Mouse (Mus musculus): ENCODE measurements around the gene Zbtb49. TPM values are rescaled to one million over a fixed set of nuclear protein-coding genes. Genes with fewer than 3 reads are reported as not detected.

Zbtb49 gene
- 5.6 and 7.1 TPM in 2 replicates for polyA plus RNA-seq (2012; ENCODE audit: insufficient read depth, insufficient read length, missing spikeins)

DNA sequence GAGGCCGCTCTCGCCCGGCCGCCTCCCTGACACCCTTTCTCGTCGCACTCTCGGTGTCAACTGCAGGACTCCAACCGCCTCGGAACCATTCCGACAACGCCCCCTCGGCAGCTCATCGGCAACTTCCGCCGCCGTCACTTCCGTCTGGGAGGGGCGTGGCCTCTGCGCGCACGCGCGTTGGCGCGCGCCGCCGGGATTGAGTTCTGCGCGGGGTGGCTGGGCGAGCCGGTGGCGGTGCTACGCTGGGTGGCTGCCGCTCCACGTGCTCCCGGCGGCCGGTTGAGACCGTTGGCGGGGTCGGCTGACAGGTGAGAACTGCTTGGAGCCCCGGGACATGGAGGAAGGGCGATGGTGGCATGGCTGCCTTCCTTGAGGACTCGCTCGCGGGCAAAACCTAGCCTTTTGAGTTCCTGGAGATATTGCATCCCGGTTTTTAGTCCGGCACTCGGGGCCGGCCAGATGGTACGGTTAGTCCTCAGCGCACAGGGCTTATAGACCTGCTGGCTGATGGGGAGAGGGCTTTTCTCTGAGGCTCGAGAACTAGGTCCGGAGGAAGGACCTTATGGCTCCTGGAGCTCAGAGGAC, at the start of gene Zbtb49, which contains the start of gene Lyar:
Zbtb49 (minus strand) TSS at position 130 of the 585 bp plus-strand sequence.
Lyar (plus strand) TSS at position 143 of the 585 bp plus-strand sequence.
- Histone ChIP-seq H3K4me1 (ENCODE audit: control insufficient read depth, insufficient read depth, low read length) (peaks cover 2% of the 10 kb centered on the region; the same call in 1 of the 2 replicates), H3K27ac (ENCODE audit: insufficient read depth, low read depth, low read length) (no peak within 1 kb of the TSS), H3K4me3 (ENCODE audit: insufficient read depth, low read length) (peak within 1 kb of the TSS; percentile 97)
- TF ChIP-seq CTCF (IDR thresholded peaks at IDR 0.05; ENCODE audit: low read depth, low read length), result no peak
- peak; percentile 59; the same call in 1 of the 2 replicates for TF ChIP-seq POLR2A (IDR thresholded peaks at IDR 0.05; ENCODE audit: borderline replicate concordance, low read depth, low read length)

- peak within 1 kb of the TSS; percentile 95 for H3K4me3 ChIP-seq (ENCODE audit: insufficient read depth, low read length)
- no peak for TF ChIP-seq POLR2A (IDR thresholded peaks at IDR 0.05; ENCODE audit: borderline replicate concordance, low read depth, low read length)
- TF ChIP-seq CTCF (IDR thresholded peaks at IDR 0.05; ENCODE audit: low read depth, low read length), result no peak
- H3K4me1 ChIP-seq (ENCODE audit: control insufficient read depth, insufficient read depth, low read length), result peaks cover 7% of the 10 kb centered on the region; the same call in 1 of the 2 replicates
- peak within 1 kb of the TSS; percentile 73 for H3K27ac ChIP-seq (ENCODE audit: insufficient read depth, low read depth, low read length)
Observed at GRCm38 (mm10) chr5:38260107-38260682, 39.9 kb upstream of the Zbtb49 start, which contains the start of gene Tmem128. TSS of gene Tmem128 (plus strand) at chr5:38260185.

DNA sequence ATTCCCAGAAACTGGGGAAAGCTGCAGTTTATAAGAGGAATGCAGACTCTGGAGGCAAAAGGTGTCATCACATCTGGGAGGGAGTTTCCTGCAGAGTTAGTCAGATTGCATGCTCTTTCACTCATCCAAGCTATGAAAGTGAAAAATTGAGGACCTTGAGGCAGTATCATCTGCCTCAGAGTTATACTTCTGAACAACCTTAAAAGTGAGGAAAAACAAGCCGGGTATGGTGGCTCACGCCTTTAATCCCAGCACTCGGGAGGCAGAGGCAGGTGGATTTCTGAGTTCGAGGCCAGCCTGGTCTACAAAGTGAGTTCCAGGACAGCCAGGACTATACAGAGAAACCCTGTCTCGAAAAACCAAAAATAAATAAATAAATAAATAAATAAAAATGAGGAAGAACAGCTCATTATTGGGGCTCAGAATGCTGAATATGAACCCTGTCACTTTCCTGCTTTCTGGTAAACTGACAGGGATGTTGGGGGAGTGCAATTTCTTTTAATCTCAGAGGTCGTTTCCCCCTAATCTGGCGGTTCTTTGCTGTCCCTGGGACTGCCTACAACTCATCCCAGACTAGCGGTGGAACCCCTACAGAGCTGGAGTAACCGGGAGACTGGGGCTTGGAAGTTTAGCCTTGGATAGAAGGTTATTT, 39.3 kb upstream of the Zbtb49 start:
- H3K4me1 ChIP-seq (ENCODE audit: control insufficient read depth, insufficient read depth, low read length), result peaks cover 7% of the 10 kb centered on the region; the same call in 1 of the 2 replicates
- H3K4me3 ChIP-seq (ENCODE audit: insufficient read depth, low read length), result peak overlapping the region; percentile 95
- H3K27ac ChIP-seq (ENCODE audit: insufficient read depth, low read depth, low read length), result peak overlapping the region; percentile 73
- no peak for TF ChIP-seq CTCF (IDR thresholded peaks at IDR 0.05; ENCODE audit: low read depth, low read length)
- no peak for TF ChIP-seq POLR2A (IDR thresholded peaks at IDR 0.05; ENCODE audit: borderline replicate concordance, low read depth, low read length)

DNA sequence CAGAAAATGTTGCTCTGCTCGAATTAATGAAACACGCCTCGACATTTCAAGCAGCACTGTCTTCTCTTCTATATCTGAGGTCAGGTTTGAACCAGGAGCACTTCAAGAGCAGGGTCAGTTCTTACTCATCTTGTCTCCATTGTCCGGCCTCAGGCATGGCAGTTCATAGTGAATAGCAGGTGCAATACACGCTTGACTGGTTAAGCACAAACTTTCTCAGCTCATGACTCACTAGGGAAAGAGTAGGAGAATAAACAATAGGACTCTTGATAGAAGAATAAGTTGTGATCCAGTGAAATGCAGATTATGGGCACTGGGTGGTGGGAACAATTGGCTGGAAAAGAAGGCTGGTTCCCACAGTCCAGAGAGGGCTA, 38.5 kb upstream of the Zbtb49 start:
- TF ChIP-seq POLR2A (IDR thresholded peaks at IDR 0.05; ENCODE audit: borderline replicate concordance, low read depth, low read length), result no peak
- no peak for TF ChIP-seq CTCF (IDR thresholded peaks at IDR 0.05; ENCODE audit: low read depth, low read length)
- H3K27ac ChIP-seq (ENCODE audit: insufficient read depth, low read depth, low read length), result no peak overlapping the region
- peaks cover 7% of the 10 kb centered on the region; the same call in 1 of the 2 replicates for H3K4me1 ChIP-seq (ENCODE audit: control insufficient read depth, insufficient read depth, low read length)
- H3K4me3 ChIP-seq (ENCODE audit: insufficient read depth, low read length), result no peak overlapping the region

- TF ChIP-seq CTCF (IDR thresholded peaks at IDR 0.05; ENCODE audit: low read depth, low read length), result no peak
- no peak for TF ChIP-seq POLR2A (IDR thresholded peaks at IDR 0.05; ENCODE audit: borderline replicate concordance, low read depth, low read length)
- H3K4me1 ChIP-seq (ENCODE audit: control insufficient read depth, insufficient read depth, low read length), result peaks cover 7% of the 10 kb centered on the region; the same call in 1 of the 2 replicates
- H3K27ac ChIP-seq (ENCODE audit: insufficient read depth, low read depth, low read length), result no peak overlapping the region
Observed at GRCm38 (mm10) chr5:38258034-38258772, 37.9 kb upstream of the Zbtb49 start.

DNA sequence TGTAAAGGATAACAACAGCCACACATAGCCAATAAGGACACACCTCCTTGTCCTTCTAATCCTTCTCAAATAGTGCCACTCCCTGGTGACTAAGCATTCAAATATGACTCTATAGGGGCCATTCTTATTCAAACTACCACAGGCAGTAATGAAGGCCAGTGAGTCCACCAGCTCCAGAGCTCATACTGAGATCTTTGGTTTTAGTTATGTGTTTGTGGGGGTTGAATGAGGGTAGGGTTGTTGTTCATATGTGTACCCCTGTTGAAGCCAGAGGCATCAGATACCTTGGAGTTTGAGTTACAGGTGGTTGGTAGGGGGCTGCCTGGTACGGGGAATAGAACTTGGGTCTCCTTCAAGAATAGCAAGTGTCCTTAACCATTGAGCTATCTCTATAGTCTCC, 36.3 kb upstream of the Zbtb49 start:
- peaks cover 7% of the 10 kb centered on the region; the same call in 1 of the 2 replicates for H3K4me1 ChIP-seq (ENCODE audit: control insufficient read depth, insufficient read depth, low read length)
- no peak overlapping the region for H3K27ac ChIP-seq (ENCODE audit: insufficient read depth, low read depth, low read length)
- no peak for TF ChIP-seq POLR2A (IDR thresholded peaks at IDR 0.05; ENCODE audit: borderline replicate concordance, low read depth, low read length)
- no peak for TF ChIP-seq CTCF (IDR thresholded peaks at IDR 0.05; ENCODE audit: low read depth, low read length)
- no peak overlapping the region for H3K4me3 ChIP-seq (ENCODE audit: insufficient read depth, low read length)

More at GRCm38 (mm10) chr5:38258034-38258772, 37.9 kb upstream of the Zbtb49 start:
- no peak overlapping the region for H3K4me3 ChIP-seq (ENCODE audit: insufficient read depth, low read length)

DNA sequence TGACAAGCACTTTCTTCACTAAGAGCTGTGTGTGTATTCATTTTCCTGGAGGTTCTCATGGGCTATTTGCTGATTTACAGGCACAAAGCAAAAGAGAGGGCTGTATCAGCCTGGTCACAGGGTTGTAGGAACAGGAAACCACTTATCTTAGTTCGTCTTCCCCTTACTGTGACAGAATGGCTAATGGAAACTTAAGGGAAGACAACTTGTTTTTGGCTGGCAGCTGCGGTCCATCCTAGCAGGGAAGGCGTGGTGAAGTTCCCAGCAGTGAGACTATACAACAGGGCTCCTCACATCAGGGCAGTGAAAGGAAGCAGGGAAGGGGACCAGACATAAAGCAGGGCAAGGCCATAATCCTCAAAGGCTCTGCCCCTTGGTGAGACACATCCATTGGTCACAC, 35.4 kb upstream of the Zbtb49 start:
- TF ChIP-seq CTCF (IDR thresholded peaks at IDR 0.05; ENCODE audit: low read depth, low read length), result no peak
- no peak for TF ChIP-seq POLR2A (IDR thresholded peaks at IDR 0.05; ENCODE audit: borderline replicate concordance, low read depth, low read length)
- peaks cover 5% of the 10 kb centered on the region; the same call in 1 of the 2 replicates for H3K4me1 ChIP-seq (ENCODE audit: control insufficient read depth, insufficient read depth, low read length)
- no peak overlapping the region for H3K4me3 ChIP-seq (ENCODE audit: insufficient read depth, low read length)
- H3K27ac ChIP-seq (ENCODE audit: insufficient read depth, low read depth, low read length), result no peak overlapping the region

- TF ChIP-seq POLR2A (IDR thresholded peaks at IDR 0.05; ENCODE audit: borderline replicate concordance, low read depth, low read length) (no peak), CTCF (IDR thresholded peaks at IDR 0.05; ENCODE audit: low read depth, low read length) (no peak)
- H3K27ac ChIP-seq (ENCODE audit: insufficient read depth, low read depth, low read length), result no peak overlapping the region
- peaks cover 5% of the 10 kb centered on the region; the same call in 1 of the 2 replicates for H3K4me1 ChIP-seq (ENCODE audit: control insufficient read depth, insufficient read depth, low read length)
- no peak overlapping the region for H3K4me3 ChIP-seq (ENCODE audit: insufficient read depth, low read length)
Observed at GRCm38 (mm10) chr5:38255195-38255594, 34.9 kb upstream of the Zbtb49 start.

- Histone ChIP-seq H3K27ac (ENCODE audit: insufficient read depth, low read depth, low read length) (no peak overlapping the region), H3K4me1 (ENCODE audit: control insufficient read depth, insufficient read depth, low read length) (no peaks in the 10 kb centered on the region), H3K4me3 (ENCODE audit: insufficient read depth, low read length) (no peak overlapping the region)
- TF ChIP-seq CTCF (IDR thresholded peaks at IDR 0.05; ENCODE audit: low read depth, low read length) (no peak), POLR2A (IDR thresholded peaks at IDR 0.05; ENCODE audit: borderline replicate concordance, low read depth, low read length) (no peak)
Observed at GRCm38 (mm10) chr5:38241966-38242365, 21.7 kb upstream of the Zbtb49 start.
